Mouse (Mus musculus) erythroblast, embryonic 14.5 days (primary cell): ENCODE measurements around the gene Rgs7bp.

ENCODE experiments used
- GATA1 ChIP-seq: IDR thresholded peaks from 2 replicates; pipeline ENCODE4 v1.6.1; 2012; ENCODE audit warnings: low read length, inconsistent platforms, mixed read lengths
- TAL1 ChIP-seq: IDR thresholded peaks from 3 replicates; pipeline ENCODE4 v1.6.1; 2012; ENCODE audit warnings: low read length, inconsistent platforms, mixed read lengths

DNA sequence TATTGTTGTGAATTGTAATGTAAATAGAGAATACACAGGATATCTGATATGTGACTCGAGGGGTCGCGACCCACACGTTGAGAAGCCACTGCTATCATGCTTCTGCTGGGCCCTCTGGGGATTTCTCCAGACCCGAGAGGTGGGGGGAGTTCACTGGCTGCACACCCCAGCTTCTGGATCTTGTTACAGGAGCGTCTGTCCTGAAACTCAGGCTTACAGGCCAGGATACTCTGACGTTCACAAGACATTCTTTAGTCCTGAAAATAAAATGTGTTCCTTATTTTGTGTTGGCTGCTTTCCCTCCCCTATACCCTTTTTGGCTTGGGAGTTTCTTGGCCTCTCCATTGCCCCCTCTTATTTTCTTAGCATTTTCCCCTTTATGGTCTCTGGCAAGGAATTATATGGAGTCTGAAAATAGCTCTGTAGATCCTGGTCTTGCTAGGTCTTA lies 65.9 kb downstream of the Rgs7bp start:
- TF ChIP-seq TAL1: no peak
- no peak for TF ChIP-seq GATA1
